Mouse (Mus musculus): ENCODE measurements around the gene Stxbp4. TPM values are rescaled to one million over a fixed set of nuclear protein-coding genes. Genes with fewer than 3 reads are reported as not detected.

The Stxbp4 gene
- polyA plus RNA-seq (2012; rRNA removed), result 0.32 and 0.45 TPM in 2 replicates

GRCm38 (mm10) chr11:90637440-90638311 lies at the start of gene Stxbp4, which contains the start of gene Cox11:
Gene Stxbp4, minus strand, starts transcription at chr11:90638084.
Gene Cox11, plus strand, starts transcription at chr11:90638173.

Other genes starting within 250 kb of the Stxbp4 start
- 1.2 and 2.1 TPM in 2 replicates for gene Hlf, start 247.2 kb downstream of the Stxbp4 start, polyA plus RNA-seq (2012; rRNA removed)
- gene Cox11, start 89 bp upstream of the Stxbp4 start, polyA plus RNA-seq (2012; rRNA removed), result 8.2 and 15.6 TPM in 2 replicates
- gene Tom1l1, start 50.3 kb upstream of the Stxbp4 start, polyA plus RNA-seq (2012; rRNA removed), result 2.7 and 3.1 TPM in 2 replicates

All from stomach, adult 2 months (tissue).